Mouse (Mus musculus) adrenal gland, postnatal 10 days (tissue): Measurements from ENCODE around the gene H2al1c. TPM values are rescaled to one million over a fixed set of nuclear protein-coding genes. Genes with fewer than 3 reads are reported as not detected.

Experiments
- total RNA-seq, 2 experiments: library from RNA; stranded (reverse); gene quantifications; 2 replicates each; pipeline ENCODE4 v1.2.3; 2021

The H2al1c gene
- total RNA-seq, 2 experiments from 2014 or later, result not detected

Other genes with a start within 250 kb of the H2al1c start
- not detected for gene H2al1a, start 6.4 kb upstream of the H2al1c start, total RNA-seq
- gene H2al1b, start 3.2 kb upstream of the H2al1c start, total RNA-seq, result not detected
- gene H2al1d, start 3.2 kb downstream of the H2al1c start, total RNA-seq, result not detected
- not detected for gene H2al1e, start 6.3 kb downstream of the H2al1c start, total RNA-seq
- gene H2al1f, start 9.5 kb downstream of the H2al1c start, total RNA-seq, result not detected
- gene H2al1g, start 12.6 kb downstream of the H2al1c start, total RNA-seq, result not detected
- gene H2al1h, start 15.8 kb downstream of the H2al1c start, total RNA-seq, result not detected
- not detected for gene H2al1i, start 19.0 kb downstream of the H2al1c start, total RNA-seq
- gene H2al1j, start 22.2 kb downstream of the H2al1c start, total RNA-seq, result not detected